Mouse (Mus musculus) urinary bladder, adult 18-20 months (tissue): ENCODE measurements at regions not wholly inside any gene's neighbourhood (a gene's known extent, or its start where the extent isn't known, plus 50 kb on each side); places are given as distances from the start of the nearest gene placed in this dataset.

Experiments
- DNase-seq, 2 experiments: peaks; one replicate each; pipeline ENCODE4 v3.0.0; 2022; ENCODE audit warnings: low spot score in 2 of 2, mixed read lengths in 2 of 2

- DNase-seq = no peak
Measured at GRCm38 (mm10) chr11:117589006-117589405, 65.1 kb upstream of the Tnrc6c start.

GRCm38 (mm10) chr11:117589422-117589821, 64.7 kb upstream of the Tnrc6c start:
- no peak for DNase-seq

DNA sequence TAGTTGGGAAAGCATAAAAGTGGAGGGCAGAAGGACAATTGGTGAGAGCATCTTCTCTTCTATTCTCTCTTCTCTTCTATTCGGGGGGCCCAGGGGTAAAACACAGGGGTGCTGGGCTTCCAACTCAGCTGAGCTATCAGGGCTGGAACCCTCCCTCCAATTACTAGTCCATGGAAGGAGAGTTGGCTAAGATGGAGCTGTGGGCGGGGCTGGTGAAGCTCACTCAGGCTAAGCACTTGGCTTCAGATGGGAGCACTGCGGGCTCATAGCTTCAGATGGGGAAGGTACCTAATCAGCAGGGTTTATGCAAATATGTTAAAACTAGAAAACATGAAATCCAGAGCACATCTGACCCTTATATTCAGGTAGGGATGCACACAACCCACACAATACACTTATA, 61.5 kb upstream of the Tnrc6c start:
- DNase-seq = no peak

- DNase-seq = no peak
Measured at GRCm38 (mm10) chr11:117596201-117596600, 57.9 kb upstream of the Tnrc6c start.

- no peak for DNase-seq
Measured at GRCm38 (mm10) chr11:117597754-117598153, 56.3 kb upstream of the Tnrc6c start.

- no peak for DNase-seq
Measured at GRCm38 (mm10) chr11:117598170-117598583, 55.9 kb upstream of the Tnrc6c start.

DNA sequence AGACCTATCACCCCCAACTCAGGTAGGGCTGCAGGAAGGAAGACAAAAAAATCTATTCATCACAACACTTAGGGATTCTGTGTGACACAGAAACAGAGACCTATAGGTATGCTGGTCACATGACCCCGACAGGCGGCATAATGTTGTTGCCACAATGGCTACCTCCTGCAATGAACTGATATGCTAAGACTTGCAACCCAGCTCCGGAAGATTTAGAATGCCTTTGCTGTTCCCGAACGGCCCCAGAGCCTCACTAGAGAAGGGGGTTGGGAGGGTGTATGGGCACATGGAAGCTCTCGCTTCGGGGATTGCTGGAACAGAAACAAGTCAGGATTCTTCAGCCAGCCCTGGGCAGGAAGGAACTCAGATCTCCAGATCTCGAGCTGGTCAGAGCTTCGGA, 55.5 kb upstream of the Tnrc6c start:
- DNase-seq = peak in 1 of 2 experiments; percentile 22

DNA sequence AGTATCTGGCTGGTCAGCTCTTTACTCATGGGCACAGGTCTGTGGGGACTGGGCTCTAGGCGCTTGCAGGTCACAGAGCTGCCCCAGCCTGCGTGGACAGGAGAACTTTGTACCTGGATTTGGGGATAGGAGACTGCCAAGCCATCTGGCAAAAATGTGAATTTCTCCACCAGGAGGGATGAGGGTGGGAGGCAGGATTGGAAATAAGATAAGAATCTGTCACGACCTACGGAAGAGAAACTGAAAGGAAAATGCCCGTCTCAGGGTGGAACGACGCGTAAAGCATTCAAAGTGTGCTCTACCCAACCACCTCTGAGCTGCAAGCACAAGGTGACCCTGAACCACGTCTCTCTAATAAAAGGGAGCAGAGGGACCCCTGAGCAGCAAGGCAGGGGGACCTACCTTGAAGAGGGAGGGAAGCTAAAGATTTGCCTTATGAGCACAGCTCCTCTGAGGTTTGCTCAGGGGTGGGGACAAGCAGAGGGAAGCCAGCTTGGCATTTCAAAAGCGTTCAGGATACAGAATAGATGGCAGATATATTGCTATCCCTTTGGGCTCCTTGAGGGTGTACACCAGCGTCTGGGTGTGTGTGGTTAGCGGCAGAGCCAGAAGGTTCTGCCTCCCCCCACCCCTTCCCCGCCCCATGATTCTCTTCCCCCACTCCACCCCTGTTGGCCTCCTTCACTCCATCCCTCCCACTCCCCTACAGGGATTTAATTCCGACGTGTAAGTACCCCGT, 54.9 kb upstream of the Tnrc6c start:
- DNase-seq = peak in 1 of 2 experiments; percentile 33

DNA sequence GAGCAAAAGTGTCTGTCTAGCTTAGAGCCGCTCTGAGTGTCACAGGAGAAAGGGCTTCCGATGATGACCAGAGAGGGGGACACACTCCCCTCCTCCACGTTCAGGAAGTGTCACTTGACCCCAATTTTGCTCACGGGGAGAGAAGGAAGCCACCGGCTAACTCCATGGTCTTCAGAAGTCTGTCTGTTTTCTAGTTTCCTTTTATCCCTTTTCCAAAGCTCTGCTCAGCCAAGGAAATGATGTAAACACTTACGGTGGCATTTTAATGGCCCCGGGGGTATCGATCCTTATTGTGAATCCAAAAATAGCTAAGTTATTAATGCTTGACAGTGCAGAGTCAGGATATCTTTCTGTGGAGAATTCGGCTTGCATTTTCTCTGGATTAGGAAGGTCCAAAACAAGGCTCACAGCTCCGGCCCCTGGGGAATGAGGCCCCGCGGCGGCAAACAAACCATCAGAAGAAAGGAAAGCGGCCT, 54.3 kb upstream of the Tnrc6c start:
- no peak for DNase-seq

DNA sequence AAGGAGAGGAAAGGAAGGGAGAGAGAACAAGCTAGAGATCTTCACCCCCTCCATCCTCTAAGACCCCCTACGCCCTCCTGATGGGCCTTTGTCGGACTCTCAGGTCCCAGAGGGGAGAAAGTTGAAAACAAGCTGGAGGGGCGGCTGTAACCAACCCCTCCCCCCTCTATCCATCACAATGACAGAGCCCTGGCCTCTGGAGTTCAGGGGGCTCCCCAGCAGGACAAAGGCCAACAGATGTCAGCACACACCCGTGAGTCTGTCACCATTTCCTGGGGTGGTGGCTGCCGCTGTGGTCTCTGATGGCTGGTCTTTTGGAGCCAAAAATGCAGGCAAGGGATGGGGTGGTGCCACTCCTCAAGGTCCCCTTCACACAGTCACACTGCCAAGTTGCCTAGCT, 52.9 kb upstream of the Tnrc6c start:
- DNase-seq = no peak

GRCm38 (mm10) chr11:117604019-117604418, 50.1 kb upstream of the Tnrc6c start:
- DNase-seq = no peak
